Mouse (Mus musculus): ENCODE results near the gene Enthd1. TPM values are rescaled to one million over a fixed set of nuclear protein-coding genes. Genes with fewer than 3 reads are reported as not detected.
"Not testable (repeated sequence)": the region's sequence is repeated elsewhere in the genome, so short reads cannot be mapped to it uniquely, and the experiment has no call there.

Enthd1 gene
- polyA plus RNA-seq, 1 experiment = not detected

DNA sequence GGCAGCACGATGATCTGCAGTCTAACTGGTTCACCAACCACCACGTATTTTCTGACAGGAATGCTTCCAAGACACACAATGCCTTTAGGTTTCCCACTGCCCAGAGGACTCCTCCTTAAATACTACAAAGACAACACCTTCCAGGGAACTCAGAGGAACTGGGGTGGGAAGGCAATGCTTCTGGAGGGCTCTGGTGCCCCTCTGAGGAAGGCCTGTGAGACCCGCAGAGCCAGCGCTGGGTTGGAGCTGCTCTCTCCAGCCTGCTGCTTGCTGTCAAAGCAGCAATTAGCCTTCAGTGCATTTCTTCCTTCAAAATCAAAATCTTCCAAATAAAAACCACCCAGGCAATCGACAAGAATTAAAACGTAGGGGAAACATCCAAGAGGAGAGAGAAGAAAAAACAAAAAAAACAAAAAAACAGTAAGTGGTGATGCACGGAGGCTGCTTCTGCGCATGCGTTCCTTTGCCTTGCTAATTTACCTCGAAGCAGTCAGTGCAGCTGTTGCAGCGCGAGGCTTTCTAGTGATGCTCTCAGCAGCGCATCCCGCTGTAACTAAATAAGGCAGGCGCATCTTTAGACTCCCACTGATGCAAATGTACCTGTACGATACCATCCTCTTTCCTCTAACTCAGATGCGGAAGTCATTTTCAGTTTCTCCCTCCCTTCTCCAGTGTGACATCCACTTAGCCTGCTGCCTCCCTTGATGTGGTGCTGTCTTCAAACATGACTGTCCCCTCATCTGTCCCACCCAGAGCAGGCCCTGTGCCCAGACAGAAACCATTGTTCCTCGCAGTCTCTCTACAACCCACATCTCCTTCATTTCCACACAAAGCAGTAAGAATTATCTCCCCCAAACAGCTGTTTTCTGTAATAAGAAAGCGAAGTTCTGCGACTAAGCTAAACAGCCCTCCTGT, 34.7 kb downstream of the Enthd1 start:
- no peak for TF ChIP-seq POLR2A (IDR thresholded peaks at IDR 0.05; ENCODE audit: borderline replicate concordance, low read depth, low read length)
- no peak for TF ChIP-seq CTCF (IDR thresholded peaks at IDR 0.05; ENCODE audit: low read depth, low read length)
- Histone ChIP-seq H3K4me1 (ENCODE audit: control insufficient read depth, insufficient read depth, low read length) (no peaks in the 10 kb centered on the region), H3K27ac (ENCODE audit: insufficient read depth, low read depth, low read length) (no peak overlapping the region), H3K4me3 (ENCODE audit: insufficient read depth, low read length) (no peak overlapping the region)

DNA sequence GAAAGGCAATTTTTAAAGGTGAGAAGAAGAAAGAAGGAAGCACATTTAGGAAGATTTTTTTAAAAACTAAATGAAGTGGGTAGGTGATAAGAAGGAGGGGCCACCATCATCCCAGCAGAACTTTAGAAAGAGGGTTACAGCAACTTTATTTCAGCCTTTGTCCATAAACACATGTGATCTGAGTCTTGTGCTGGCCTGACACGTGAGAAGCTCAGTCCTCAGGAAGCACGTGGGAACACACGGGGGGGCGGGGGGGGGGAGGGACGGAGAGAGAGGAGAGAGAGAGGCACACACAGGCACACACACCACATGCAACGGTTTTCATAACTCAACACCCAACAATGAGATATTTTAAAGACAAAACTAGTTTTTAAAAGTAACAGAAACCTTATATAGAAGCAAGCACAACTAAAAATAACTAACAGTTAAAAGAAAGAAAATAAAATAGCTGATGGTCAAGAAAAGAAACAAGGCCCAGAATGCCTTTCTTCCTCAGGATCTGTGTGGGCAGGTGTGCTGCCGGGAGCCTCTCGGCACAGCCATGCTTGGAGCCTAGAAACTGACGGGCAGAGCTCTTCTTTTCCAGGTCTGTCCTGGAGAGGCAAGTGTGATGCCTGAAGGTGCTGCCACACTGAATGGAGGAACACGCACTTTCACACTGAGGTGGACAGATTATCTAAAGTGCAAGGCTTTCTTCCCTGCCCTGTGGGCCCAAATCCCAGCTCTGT, 43.1 kb downstream of the Enthd1 start:
- peak overlapping the region; percentile 84 for H3K27ac ChIP-seq (ENCODE audit: insufficient read depth, low read depth, low read length)
- TF ChIP-seq CTCF (IDR thresholded peaks at IDR 0.05; ENCODE audit: low read depth, low read length) (no peak), POLR2A (IDR thresholded peaks at IDR 0.05; ENCODE audit: borderline replicate concordance, low read depth, low read length) (no peak)
- H3K4me3 ChIP-seq (ENCODE audit: insufficient read depth, low read length) = no peak overlapping the region
- peaks cover 32% of the 10 kb centered on the region for H3K4me1 ChIP-seq (ENCODE audit: control insufficient read depth, insufficient read depth, low read length)

GRCm38 (mm10) chr15:80519931-80520330, 45.0 kb downstream of the Enthd1 start:
- Histone ChIP-seq H3K27ac (ENCODE audit: insufficient read depth, low read depth, low read length) (no peak overlapping the region), H3K4me1 (ENCODE audit: control insufficient read depth, insufficient read depth, low read length) (peaks cover 32% of the 10 kb centered on the region), H3K4me3 (ENCODE audit: insufficient read depth, low read length) (no peak overlapping the region)
- no peak for TF ChIP-seq POLR2A (IDR thresholded peaks at IDR 0.05; ENCODE audit: borderline replicate concordance, low read depth, low read length)
- TF ChIP-seq CTCF (IDR thresholded peaks at IDR 0.05; ENCODE audit: low read depth, low read length) = no peak

DNA sequence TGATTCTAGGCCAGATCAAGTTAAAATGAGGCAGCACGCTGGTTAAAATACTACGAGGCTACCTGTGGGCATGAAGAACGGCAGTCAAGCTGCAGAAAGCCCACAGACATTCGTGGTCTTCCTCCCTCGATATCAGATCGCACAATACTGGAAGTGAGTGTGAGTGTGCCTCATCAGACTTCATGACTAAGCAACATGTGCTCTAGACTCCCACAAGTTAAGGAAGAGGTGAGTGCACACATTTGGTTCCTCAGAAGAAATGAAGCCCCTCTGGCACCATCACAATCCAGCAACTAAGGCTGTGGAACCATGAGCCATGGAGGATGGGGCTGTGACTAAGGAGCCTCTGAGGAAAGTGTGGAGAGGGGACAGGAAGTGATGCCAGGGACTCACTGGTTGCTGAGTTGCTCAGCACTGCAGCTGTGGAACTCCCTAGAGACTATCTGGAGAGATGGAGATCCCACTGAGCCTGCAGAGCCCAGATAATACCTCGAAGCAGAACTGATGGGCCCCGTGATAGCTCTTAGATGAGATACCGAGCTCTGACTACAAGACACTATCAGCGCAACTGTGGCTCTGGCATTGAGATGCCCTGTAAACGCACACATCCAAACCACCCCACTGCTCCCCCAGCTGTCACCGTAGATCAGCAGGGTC, 46.3 kb downstream of the Enthd1 start:
- TF ChIP-seq CTCF (IDR thresholded peaks at IDR 0.05; ENCODE audit: low read depth, low read length) = no peak
- no peak for TF ChIP-seq POLR2A (IDR thresholded peaks at IDR 0.05; ENCODE audit: borderline replicate concordance, low read depth, low read length)
- Histone ChIP-seq H3K4me1 (ENCODE audit: control insufficient read depth, insufficient read depth, low read length) (peaks cover 32% of the 10 kb centered on the region), H3K27ac (ENCODE audit: insufficient read depth, low read depth, low read length) (no peak overlapping the region), H3K4me3 (ENCODE audit: insufficient read depth, low read length) (no peak overlapping the region)

DNA sequence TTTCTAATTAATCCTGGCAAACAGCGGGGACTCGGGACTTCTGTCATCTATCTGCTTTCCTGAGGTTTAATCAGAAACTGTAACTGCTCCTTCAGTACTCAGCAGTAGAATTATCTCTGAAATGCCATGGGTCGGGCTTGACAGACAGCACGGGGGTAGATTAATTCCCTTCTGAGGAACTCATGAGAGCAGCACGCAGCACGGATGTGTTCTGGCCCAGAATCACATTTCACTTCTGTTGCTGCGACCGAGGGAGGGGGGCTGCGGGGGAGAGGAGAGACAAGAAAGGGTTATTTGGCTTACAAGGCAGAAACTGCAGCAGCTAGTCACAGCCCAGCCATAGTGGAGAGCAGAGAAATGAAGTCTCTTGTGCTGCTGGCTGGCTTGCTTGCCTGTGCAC, 47.0 kb downstream of the Enthd1 start:
- Histone ChIP-seq H3K4me3 (ENCODE audit: insufficient read depth, low read length) (no peak overlapping the region), H3K27ac (ENCODE audit: insufficient read depth, low read depth, low read length) (no peak overlapping the region), H3K4me1 (ENCODE audit: control insufficient read depth, insufficient read depth, low read length) (peaks cover 32% of the 10 kb centered on the region)
- TF ChIP-seq POLR2A (IDR thresholded peaks at IDR 0.05; ENCODE audit: borderline replicate concordance, low read depth, low read length) (no peak), CTCF (IDR thresholded peaks at IDR 0.05; ENCODE audit: low read depth, low read length) (no peak)

DNA sequence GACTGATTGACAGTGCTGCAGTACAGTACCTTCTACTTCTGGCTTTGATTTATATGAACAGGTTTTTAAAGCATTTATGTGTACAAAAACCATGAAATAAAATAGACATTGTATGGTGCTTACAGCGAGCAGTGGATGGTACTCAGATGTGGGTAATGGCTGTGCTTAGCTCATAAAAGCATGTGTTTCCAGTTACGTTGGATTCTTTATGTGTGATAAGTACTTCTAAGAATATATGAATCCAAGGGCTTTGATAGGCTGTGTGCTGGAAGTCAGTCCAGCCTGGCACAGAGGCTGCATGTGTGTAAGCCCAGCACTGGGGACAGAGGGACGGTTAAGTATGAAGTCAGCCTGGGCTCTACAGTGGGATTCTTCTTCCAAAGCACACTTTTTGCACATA, 48.4 kb downstream of the Enthd1 start:
- Histone ChIP-seq H3K4me1 (ENCODE audit: control insufficient read depth, insufficient read depth, low read length) (peaks cover 24% of the 10 kb centered on the region), H3K27ac (ENCODE audit: insufficient read depth, low read depth, low read length) (no peak overlapping the region), H3K4me3 (ENCODE audit: insufficient read depth, low read length) (no peak overlapping the region)
- TF ChIP-seq CTCF (IDR thresholded peaks at IDR 0.05; ENCODE audit: low read depth, low read length) (no peak), POLR2A (IDR thresholded peaks at IDR 0.05; ENCODE audit: borderline replicate concordance, low read depth, low read length) (no peak)

- Histone ChIP-seq H3K4me1 (ENCODE audit: control insufficient read depth, insufficient read depth, low read length) (peaks cover 14% of the 10 kb centered on the region), H3K27ac (ENCODE audit: insufficient read depth, low read depth, low read length) (no peak overlapping the region)
- no peak for TF ChIP-seq POLR2A (IDR thresholded peaks at IDR 0.05; ENCODE audit: borderline replicate concordance, low read depth, low read length)
- TF ChIP-seq CTCF (IDR thresholded peaks at IDR 0.05; ENCODE audit: low read depth, low read length) = no peak
Observed at GRCm38 (mm10) chr15:80505086-80505485, 59.9 kb downstream of the Enthd1 start.

DNA sequence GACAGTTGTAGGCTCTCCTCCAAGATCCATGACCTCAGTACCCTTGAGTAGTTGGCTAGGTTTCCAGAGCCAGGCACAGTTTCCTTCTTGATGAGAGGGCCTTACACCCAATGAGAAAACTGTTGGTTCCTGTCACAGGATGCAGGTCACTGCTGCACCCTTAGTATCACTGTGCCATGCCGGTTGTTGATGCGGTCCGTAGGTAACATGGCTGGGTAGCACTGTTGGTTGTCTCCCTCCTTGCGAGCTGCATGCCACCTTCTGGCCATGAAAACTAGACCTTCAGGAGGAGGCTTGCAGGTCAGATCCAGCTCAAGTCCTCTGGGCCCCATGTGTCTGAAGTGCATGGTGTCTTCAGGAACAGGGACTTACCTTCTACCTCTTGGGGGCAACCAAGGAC, 61.8 kb downstream of the Enthd1 start:
- H3K27ac ChIP-seq (ENCODE audit: insufficient read depth, low read depth, low read length); H3K4me3 ChIP-seq (ENCODE audit: insufficient read depth, low read length): not testable (repeated sequence)
- H3K4me1 ChIP-seq (ENCODE audit: control insufficient read depth, insufficient read depth, low read length) = peaks cover 15% of the 10 kb centered on the region

More at GRCm38 (mm10) chr15:80505086-80505485, 59.9 kb downstream of the Enthd1 start:
- no peak overlapping the region for H3K4me3 ChIP-seq (ENCODE audit: insufficient read depth, low read length)

- Histone ChIP-seq H3K4me1 (ENCODE audit: control insufficient read depth, insufficient read depth, low read length) (peaks cover 19% of the 10 kb centered on the region), H3K27ac (ENCODE audit: insufficient read depth, low read depth, low read length) (no peak overlapping the region), H3K4me3 (ENCODE audit: insufficient read depth, low read length) (no peak overlapping the region)
- TF ChIP-seq POLR2A (IDR thresholded peaks at IDR 0.05; ENCODE audit: borderline replicate concordance, low read depth, low read length) = no peak
- no peak for TF ChIP-seq CTCF (IDR thresholded peaks at IDR 0.05; ENCODE audit: low read depth, low read length)
Observed at GRCm38 (mm10) chr15:80502741-80503140, 62.2 kb downstream of the Enthd1 start.
